Mouse (Mus musculus): ENCODE results near the gene Gm21985.

DNA sequence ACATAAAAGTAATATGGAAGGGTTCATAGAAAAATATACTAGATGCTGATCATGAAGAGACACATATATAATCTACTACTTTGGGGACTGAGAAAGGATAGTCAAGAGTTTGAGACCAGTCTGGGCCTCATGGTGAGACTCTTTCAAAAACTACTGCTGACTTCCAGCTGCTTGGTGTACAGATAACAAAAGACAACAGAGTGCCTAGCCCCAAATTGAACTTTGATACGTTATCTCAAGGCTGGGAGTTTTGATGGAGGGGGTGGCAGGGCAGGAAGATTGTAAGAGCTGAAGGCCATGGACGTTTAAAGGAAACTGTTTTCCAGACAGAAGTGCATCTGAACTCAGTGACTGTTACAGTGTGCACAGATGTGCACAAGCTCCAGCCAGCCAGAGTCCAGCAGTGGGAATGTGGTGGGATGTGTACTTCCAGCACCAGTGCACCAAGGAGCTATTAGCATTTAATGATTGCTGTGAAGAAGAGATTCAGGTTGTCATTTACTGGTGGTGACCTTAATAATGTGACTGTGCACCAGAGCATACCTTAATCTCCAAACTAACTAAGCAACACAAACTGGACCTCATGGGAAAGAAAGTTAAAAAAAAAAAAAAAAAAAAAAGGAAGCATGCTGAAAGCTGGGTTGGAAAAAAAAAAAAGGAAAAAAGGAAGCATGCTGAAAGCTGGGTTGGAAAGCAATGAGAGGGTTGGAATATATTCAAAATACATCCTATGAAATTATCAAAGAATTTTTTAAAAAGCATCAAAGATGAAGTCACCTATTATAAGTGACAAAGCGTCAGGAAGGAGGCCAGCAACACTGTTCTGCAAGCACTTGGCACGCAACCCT lies 66.2 kb downstream of the Gm21985 start:
- TF ChIP-seq POLR2A (IDR thresholded peaks at IDR 0.05; ENCODE audit: insufficient read depth, low read length) (no peak), CTCF (IDR thresholded peaks at IDR 0.05; ENCODE audit: low read depth, low read length) (no peak), EP300 (IDR thresholded peaks at IDR 0.05; ENCODE audit: insufficient read depth, low read depth, low read length) (no peak)
